Mouse (Mus musculus) limb, embryonic 11.5 days (tissue): ENCODE data around the gene Vps13c. TPM values are rescaled to one million over a fixed set of nuclear protein-coding genes. Genes with fewer than 3 reads are reported as not detected.

Experiments used
- ATAC-seq: fragments of 200-750 bp; cut with Nextera tagmentation; 2 replicates; pipeline ENCODE4 v1.8.0; 2017; ENCODE audit warnings: low read depth; ENCODE audit not compliant: insufficient number of reproducible peaks, low FRiP score, low TSS enrichment
- DNase-seq: peaks from one replicate; pipeline ENCODE4 v3.0.0-alpha.2; 2015; ENCODE audit warnings: low spot score
- H3K27ac ChIP-seq: fragments of 300-500 bp; sonication (generic); replicated peaks from 2 replicates; pipeline ENCODE4 v1.5.1; 2014; ENCODE audit warnings: low read depth, mild to moderate bottlenecking, low read length
- H3K27me3 ChIP-seq: fragments of 300-500 bp; sonication (generic); 2 replicates; pipeline ENCODE4 v1.6.1; 2014; ENCODE audit warnings: mild to moderate bottlenecking, low read length, mixed read lengths; ENCODE audit not compliant: control insufficient read depth, insufficient read depth
- H3K36me3 ChIP-seq: fragments of 300-500 bp; sonication (generic); 2 replicates; pipeline ENCODE4 v1.6.1; 2014; ENCODE audit warnings: mild to moderate bottlenecking, low read length, moderate library complexity, mixed read lengths; ENCODE audit not compliant: control insufficient read depth, insufficient read depth
- H3K4me1 ChIP-seq: fragments of 300-500 bp; sonication (generic); 2 replicates; pipeline ENCODE4 v1.6.1; 2014; ENCODE audit warnings: low read length, mixed read lengths; ENCODE audit not compliant: control insufficient read depth, insufficient read depth
- H3K4me2 ChIP-seq: fragments of 300-500 bp; sonication (generic); 2 replicates; pipeline ENCODE4 v1.6.1; 2014; ENCODE audit warnings: low read depth, mild to moderate bottlenecking, moderate library complexity; ENCODE audit not compliant: severe bottlenecking
- H3K4me3 ChIP-seq: fragments of 300-500 bp; sonication (generic); 2 replicates; pipeline ENCODE4 v1.5.1; 2014; ENCODE audit warnings: low read depth, low read length
- H3K9ac ChIP-seq: fragments of 300-500 bp; sonication (generic); 2 replicates; pipeline ENCODE4 v1.6.1; 2014; ENCODE audit warnings: mild to moderate bottlenecking, low read length
- H3K9me3 ChIP-seq: fragments of 300-500 bp; sonication (generic); 2 replicates; pipeline ENCODE4 v1.6.1; 2016; ENCODE audit warnings: low read length; ENCODE audit not compliant: control insufficient read depth
- WGBS: fragments of 180-500 bp; shearing (Covaris S2); extraction: QIAGEN DNeasy Blood & Tissue Kit; methylation state at CpG from one replicate; pipeline ENCODE4 v1.1.7; 2014; 5-methylcytosine and 5-hydroxymethylcytosine counted together
- polyA plus RNA-seq: library from polyadenylated mRNA; unstranded; fragments of >200 nt; fragmentation: Nextera tagmentation; extraction: Ambion mirVana; gene quantifications from 2 replicates; pipeline ENCODE4 v1.2.1, GENCODE M21; 2014

Vps13c gene
- polyA plus RNA-seq, 1 experiment from 2014 or later, result 4.6 TPM

- DNase-seq (no peak), ATAC-seq (peak; percentile 31; the same call in 1 of the 2 replicates)
- 50% methylated on average over 5 of the region's 5 CpGs for WGBS
- Histone ChIP-seq H3K4me2 (no peak overlapping the region), H3K9me3 (no peaks in the 10 kb centered on the region), H3K27ac (no peak overlapping the region), H3K9ac (no peak overlapping the region), H3K27me3 (no peaks in the 10 kb centered on the region), H3K36me3 (no peaks in the 10 kb centered on the region), H3K4me1 (no peaks in the 10 kb centered on the region; the same call in 1 of the 2 replicates), H3K4me3 (no peak overlapping the region)
These were observed 17.1 kb upstream of the Vps13c start for GRCm38 (mm10) chr9:67823131-67823530.

- no peak for DNase-seq
- Histone ChIP-seq H3K36me3 (no peaks in the 10 kb centered on the region), H3K27ac (no peak overlapping the region), H3K27me3 (peaks cover 13% of the 10 kb centered on the region), H3K9ac (no peak overlapping the region), H3K4me1 (peaks cover under 1% of the 10 kb centered on the region; the same call in 1 of the 2 replicates), H3K9me3 (no peaks in the 10 kb centered on the region), H3K4me3 (no peak overlapping the region), H3K4me2 (no peak overlapping the region)
- WGBS, result 90% methylated on average over 7 of the region's 7 CpGs
- no peak for ATAC-seq
These were observed 14.7 kb upstream of the Vps13c start for GRCm38 (mm10) chr9:67825527-67825926.

GRCm38 (mm10) chr9:67828182-67828581, 12.0 kb upstream of the Vps13c start:
- Histone ChIP-seq H3K27me3 (peaks cover 24% of the 10 kb centered on the region), H3K36me3 (no peaks in the 10 kb centered on the region), H3K4me1 (peaks cover 9% of the 10 kb centered on the region; the same call in 1 of the 2 replicates), H3K4me2 (no peak overlapping the region), H3K4me3 (no peak overlapping the region), H3K9me3 (no peaks in the 10 kb centered on the region), H3K9ac (no peak overlapping the region), H3K27ac (no peak overlapping the region)
- WGBS, result 8% methylated on average over 3 of the region's 3 CpGs
- no peak for ATAC-seq
- peak; percentile 77 for DNase-seq

- 0 out of 2 replicates have a peak, but pooled peaks cover 9% of the 10 kb centered on the region for H3K4me1 ChIP-seq
- H3K27ac ChIP-seq, result no peak overlapping the region
- no peaks in the 10 kb centered on the region for H3K36me3 ChIP-seq
- H3K27me3 ChIP-seq, result peaks cover 24% of the 10 kb centered on the region
- H3K9ac ChIP-seq, result peak overlapping the region; percentile 45
- DNase-seq (peak; percentile 79), ATAC-seq (peak; percentile 81)
- H3K4me2 ChIP-seq, result peak overlapping the region; percentile 91
- 3% methylated on average over 65 of the region's 84 CpGs for WGBS
- peak overlapping the region; percentile 51 for H3K4me3 ChIP-seq
- H3K9me3 ChIP-seq, result no peaks in the 10 kb centered on the region
These were observed 9.5 kb upstream of the Vps13c start for GRCm38 (mm10) chr9:67830411-67831358.

GRCm38 (mm10) chr9:67831359-67832045, 8.7 kb upstream of the Vps13c start:
- Histone ChIP-seq H3K9me3 (no peaks in the 10 kb centered on the region), H3K27ac (no peak overlapping the region), H3K4me1 (0 out of 2 replicates have a peak, but pooled peaks cover 9% of the 10 kb centered on the region), H3K9ac (peak overlapping the region; percentile 45; the same call in 1 of the 2 replicates), H3K27me3 (peaks cover 24% of the 10 kb centered on the region), H3K4me3 (peak overlapping the region; percentile 51), H3K4me2 (peak overlapping the region; percentile 91), H3K36me3 (no peaks in the 10 kb centered on the region)
- peak; percentile 58 for ATAC-seq
- 1% methylated on average over 57 of the region's 57 CpGs for WGBS
- DNase-seq, result peak; percentile 65

- H3K27ac ChIP-seq, result no peak within 1 kb of the TSS
- ATAC-seq (no peak), DNase-seq (peak; percentile 79)
- peak within 1 kb of the TSS; percentile 91 for H3K4me2 ChIP-seq
- 0 out of 2 replicates have a peak, but pooled peaks cover 9% of the 10 kb centered on the region for H3K4me1 ChIP-seq
- peak within 1 kb of the TSS; percentile 45; the same call in 1 of the 2 replicates for H3K9ac ChIP-seq
- peak within 1 kb of the TSS; percentile 51 for H3K4me3 ChIP-seq
- no peaks in the 10 kb centered on the region for H3K9me3 ChIP-seq
- no peaks in the 10 kb centered on the region for H3K36me3 ChIP-seq
- 3% methylated on average over 20 of the region's 20 CpGs for WGBS
- peaks cover 24% of the 10 kb centered on the region for H3K27me3 ChIP-seq
These were observed 8.1 kb upstream of the Vps13c start, which contains the start of gene C2cd4a for GRCm38 (mm10) chr9:67832046-67832605. Gene C2cd4a, minus strand, starts transcription at chr9:67832330.

- DNase-seq (no peak), ATAC-seq (no peak)
- 92% methylated on average over 5 of the region's 5 CpGs for WGBS
- Histone ChIP-seq H3K27me3 (peaks cover 20% of the 10 kb centered on the region), H3K27ac (no peak overlapping the region), H3K36me3 (no peaks in the 10 kb centered on the region), H3K9ac (no peak overlapping the region), H3K9me3 (no peaks in the 10 kb centered on the region), H3K4me3 (no peak overlapping the region), H3K4me2 (no peak overlapping the region), H3K4me1 (0 out of 2 replicates have a peak, but pooled peaks cover 9% of the 10 kb centered on the region)
These were observed 5.7 kb upstream of the Vps13c start for GRCm38 (mm10) chr9:67834535-67834934.

- Histone ChIP-seq H3K4me1 (no peaks in the 10 kb centered on the region), H3K27me3 (no peaks in the 10 kb centered on the region), H3K4me3 (no peak overlapping the region), H3K9me3 (no peaks in the 10 kb centered on the region), H3K9ac (no peak overlapping the region), H3K4me2 (no peak overlapping the region), H3K36me3 (no peaks in the 10 kb centered on the region), H3K27ac (no peak overlapping the region)
- ATAC-seq, result no peak
- WGBS, result 87% methylated on average over 2 of the region's 2 CpGs
- DNase-seq, result no peak
These were observed 2.9 kb upstream of the Vps13c start for GRCm38 (mm10) chr9:67837311-67837710.
